Mouse (Mus musculus): ENCODE measurements at regions not wholly inside any gene's neighbourhood (a gene's known extent, or its start where the extent isn't known, plus 50 kb on each side); places are given as distances from the start of the nearest gene placed in this dataset.
"Not testable (repeated sequence)": the region's sequence is repeated elsewhere in the genome, so short reads cannot be mapped to it uniquely, and the experiment has no call there.

DNA sequence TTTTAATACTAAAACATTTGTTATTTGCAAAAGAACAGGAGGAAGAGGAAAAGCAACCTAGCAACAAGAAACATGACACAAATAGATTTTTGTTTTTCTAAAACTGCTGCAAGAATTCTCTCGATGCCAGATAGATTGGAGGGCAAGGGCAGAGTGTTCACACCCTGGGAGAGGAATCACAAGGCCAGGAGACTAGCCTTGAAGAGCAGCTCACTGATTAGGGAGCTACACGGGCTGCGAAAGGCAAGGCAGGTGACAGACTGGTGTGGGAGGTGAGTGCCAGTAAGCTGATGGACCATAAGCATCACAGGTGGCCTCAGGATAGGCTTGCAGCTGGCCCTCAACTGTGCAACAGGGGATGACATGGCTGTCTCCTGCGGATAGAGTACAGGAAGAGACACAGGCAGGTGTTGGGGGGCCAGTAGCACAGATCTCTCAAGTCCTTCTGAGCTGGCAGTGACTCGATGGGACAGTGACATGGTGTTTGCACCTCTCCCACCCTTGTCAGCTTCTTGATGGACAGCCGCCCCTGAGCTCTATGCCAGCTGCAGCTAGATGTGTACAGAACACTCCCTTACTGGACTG lies 102.0 kb upstream of the Abca1 start:
- DNase-seq: no peak

DNA sequence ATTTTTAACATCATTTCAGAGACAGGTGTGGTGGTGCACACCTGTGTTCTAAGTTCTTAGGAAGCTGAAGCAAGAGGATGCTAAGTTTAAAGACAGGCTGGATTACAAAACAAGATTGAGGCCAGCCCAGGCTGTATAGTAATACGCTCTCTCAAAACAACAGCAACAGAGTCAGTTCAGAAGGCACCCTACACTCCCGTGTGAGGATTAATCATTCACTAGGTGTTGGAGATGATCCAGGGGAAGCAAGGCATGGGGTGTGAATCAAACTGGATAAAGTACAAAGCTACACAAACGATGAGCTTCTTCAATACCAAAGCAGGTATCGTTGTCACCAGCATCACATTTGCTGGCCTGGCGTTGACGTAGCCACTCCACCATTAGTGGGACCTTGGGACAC lies 99.3 kb upstream of the Abca1 start:
- no peak for DNase-seq

DNA sequence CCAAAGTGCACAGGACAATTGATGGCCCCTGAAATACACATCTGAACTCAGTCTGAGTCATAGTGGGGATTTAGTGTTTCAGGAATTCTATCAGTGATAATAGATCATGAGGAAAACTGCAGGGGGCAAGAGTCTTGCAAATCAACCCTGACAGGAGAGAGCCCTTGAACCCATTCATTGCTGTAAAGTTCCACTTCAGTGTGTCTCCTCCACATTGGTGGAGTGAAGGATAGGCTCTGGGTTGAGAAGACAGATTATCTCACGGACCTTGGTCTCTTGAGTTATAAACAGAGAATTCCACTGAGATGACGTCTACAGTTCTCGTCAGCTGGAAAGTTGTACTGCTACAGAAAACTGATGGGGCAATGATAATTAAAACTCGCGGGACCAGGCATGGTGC lies 97.3 kb upstream of the Abca1 start:
- DNase-seq: no peak

DNA sequence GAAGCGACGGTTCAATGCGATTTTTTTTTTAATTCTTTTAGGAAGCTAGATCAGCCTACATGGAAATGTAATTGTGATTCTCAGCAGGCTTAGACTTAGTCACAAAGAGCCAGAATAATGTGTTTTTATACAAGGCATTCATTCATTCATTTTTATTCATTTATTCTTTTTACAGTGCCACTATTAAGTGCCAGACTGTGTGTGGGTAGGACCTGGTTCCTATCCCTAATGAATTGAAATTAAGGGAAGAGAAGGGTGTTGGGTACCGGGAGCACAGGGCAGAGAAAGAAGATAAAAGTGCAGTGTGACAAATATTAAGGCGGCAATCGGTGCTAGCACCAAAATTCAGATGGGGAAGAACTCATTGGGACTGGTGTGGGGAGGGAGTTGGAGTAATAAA lies 94.8 kb upstream of the Abca1 start:
- no peak for DNase-seq

DNA sequence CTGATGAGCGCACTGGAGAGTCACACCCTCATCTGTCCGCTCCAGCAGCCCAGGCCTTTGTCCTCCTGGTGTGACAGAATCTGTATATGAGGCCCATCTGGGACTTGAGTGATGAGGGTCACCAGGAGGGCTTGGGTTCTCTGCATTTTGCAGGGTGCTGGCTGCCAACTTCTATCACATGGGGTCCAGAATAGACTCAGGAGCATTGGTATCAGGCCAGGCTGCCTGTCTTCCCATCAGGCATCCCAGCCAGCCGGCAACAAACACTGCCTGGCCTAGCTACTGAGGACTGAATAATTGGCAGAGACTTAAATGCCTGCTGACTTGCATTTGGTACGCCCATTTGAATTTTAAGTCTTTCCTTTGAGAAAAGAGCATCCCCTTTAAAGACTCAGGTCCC lies 94.0 kb upstream of the Abca1 start:
- DNase-seq: no peak

DNA sequence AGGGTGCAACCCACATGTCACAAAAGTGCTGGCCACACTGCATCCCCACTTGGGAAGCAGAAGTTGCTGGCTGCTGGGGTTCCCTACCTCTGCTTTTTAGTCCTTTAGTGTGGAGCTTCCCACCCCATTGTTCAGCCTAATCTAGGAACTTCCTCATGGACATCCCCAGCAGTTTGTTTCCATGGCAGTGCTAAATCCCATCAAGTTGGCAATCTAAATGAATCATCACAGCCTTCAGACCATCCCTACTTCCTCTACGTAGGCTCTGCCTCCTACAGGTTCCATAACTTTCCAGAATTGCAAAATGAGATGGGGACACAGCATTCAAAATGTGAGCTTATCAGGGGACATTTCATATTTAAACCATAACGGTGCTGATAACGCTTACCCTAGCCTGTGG lies 90.6 kb upstream of the Abca1 start:
- DNase-seq: no peak

DNA sequence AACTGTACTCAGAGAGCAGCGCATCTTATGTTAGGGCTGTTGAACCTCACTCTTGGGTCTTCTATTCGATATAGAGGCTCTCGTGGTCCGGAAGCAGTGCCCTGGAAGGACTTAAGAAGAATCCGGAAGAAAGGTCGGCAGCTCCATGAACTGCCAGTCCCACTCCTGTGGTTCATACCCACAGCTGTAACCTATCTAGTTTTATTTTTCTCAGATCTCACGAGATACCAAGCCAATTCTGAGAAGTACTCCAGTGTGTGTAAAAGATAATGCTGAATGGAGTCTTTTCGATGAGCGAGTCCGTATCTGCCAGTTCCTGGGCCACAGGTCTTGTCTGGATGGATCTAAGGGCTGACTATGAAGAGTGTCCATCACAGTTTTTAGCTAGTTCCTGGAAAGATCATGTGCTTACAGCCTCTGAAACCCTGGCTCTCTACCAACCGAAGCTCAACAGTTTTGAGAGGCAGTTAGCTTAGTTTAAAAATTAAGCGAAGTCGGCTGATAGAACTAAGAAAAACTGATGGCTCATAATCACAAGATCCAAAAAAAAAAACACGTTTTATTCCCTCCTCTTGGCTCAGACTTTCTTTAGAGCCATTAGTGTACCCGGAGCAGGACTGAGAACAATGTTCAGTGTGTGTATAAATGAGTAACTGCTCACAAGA lies 86.5 kb upstream of the Abca1 start:
- peak; percentile 25 for DNase-seq

DNA sequence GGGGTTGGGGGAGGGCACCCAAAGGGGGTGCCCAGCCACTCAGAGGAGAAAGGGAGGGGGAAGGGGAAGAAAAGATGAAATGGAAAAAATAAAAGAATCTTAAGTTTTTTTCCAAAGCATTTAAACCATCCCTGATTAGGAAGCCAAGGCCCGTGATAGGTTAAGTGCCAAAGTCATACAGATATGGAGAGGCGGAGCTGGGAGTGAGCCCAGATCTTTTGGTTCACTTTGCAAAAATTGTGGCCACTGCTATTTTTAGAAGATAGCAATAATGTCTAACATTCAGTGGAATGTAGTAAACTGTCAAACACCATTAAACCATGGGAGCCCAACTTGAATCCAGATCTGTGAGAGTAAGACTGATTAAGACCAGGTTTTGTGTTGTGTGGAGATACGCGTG lies 85.9 kb upstream of the Abca1 start:
- no peak for DNase-seq

DNA sequence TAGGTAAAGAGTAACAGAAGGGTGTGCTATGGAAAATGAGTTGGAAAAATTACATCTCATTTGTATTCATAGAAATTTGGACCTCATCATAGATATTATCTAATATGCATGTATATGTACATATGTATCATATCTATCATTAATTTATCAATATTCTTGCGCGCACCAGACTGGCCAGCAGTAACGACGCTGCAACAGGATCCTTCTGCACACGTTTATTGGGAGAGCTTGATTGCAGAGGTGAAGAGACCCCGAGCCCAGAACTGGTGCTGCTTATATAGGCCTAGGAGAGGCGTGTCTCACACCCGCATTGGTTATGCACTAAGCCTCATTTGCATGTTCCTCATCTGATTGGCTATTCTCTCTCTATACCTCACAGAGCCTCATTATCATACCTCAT lies 83.8 kb upstream of the Abca1 start:
- not testable (repeated sequence) for DNase-seq

DNA sequence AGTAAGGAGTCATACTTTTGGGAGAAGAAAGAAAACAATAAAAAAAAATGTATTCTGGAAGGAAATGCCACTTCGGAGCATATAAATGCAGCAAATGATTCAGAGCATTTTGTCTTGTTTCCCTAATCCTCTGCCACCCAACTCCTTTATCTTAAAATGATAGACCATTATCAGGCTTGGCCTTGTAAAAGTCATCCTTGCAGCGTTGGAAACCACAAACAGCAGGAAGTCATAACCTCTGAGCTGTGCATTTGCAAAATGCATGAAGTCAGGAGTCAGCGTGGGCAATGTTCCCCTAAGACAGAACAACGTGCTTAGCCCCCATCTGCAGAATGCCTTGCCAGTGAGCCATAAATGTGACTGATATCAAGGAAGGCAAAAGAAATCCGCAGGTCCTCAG lies 80.2 kb upstream of the Abca1 start:
- DNase-seq: no peak

DNA sequence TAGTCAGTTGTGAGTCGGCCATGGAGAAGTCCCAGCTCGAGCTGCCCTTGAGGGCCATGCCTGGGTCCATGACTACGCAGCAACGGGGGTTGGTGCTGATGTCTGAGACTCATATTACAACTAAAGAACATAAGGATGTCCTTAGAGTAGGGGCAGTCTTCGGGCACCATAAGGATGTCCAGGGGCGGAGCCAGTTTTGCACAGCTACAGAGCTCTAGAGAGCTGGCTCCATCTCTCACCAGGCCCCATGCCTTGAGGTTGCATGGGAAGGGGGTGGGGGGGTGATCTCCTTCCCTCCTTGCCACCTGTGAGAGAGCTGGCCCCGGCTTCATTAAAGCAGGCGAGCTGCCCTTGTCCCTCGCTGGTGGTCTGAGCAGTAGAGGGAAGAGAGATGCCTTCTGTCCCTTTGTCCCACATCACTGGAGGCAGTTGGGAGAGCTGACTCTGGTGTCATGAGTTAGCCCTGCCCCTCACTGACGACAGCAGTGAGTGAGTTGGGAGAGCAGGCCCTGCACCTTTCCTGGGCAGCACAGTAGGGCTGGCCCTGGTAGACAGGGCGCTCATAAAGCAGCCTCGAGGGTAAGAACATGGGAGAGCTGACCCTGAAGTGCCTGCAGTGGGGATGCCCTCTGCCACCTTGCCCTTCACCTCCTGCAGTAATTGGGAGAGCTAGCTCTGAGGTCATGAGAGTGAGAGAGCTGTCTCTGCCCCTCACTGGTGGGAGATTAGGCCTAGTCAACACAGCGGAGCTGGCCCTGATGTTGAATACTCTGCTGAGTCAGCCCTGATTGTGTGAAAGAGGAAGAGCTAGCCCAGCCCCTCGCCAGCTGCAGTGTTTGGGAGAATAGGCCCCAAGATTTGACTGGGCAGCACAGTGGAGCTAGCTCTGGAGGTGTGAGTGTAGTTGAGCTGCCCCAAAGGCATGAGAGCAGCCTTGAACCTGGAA lies 78.9 kb upstream of the Abca1 start:
- peak; percentile 33 for DNase-seq

DNA sequence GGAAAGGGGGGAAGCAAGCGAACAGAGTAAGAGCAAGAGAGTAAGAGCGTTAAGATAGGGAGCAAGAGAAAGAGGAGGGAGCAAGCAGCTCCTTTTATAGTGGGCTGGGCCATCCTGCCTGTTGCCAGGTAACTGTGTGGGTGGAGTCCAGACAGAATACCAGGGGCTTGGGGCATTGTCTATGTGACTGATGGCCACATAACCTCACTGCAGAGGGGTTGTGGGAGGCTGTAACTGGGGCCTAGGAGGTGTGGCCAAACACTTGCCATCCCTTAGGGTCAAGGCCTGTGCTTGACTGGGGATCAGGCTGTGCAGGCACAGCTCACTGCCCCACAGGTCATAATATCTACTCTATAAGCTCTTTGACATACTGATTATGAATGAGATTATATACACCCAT lies 76.2 kb upstream of the Abca1 start:
- no peak for DNase-seq

DNA sequence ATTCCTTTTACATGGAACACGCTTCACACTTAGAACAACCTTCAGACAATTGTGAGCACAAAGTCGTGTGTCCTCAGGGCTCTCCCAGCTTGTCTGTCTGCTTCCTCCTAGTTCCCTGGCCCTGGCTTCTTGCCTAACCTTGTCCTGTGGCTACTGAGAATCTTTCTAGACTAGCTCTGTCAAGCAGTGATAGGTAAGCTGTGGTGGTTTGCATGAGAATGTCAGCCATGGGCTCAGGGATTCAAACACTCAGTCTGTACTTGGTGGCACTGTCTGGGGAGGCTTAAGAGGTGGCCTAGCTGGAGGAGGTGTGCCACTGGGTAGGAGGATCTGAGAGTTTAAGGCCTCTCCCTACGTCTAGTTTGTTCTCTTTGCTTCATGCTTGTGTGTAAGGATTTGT lies 72.7 kb upstream of the Abca1 start:
- DNase-seq: no peak

DNA sequence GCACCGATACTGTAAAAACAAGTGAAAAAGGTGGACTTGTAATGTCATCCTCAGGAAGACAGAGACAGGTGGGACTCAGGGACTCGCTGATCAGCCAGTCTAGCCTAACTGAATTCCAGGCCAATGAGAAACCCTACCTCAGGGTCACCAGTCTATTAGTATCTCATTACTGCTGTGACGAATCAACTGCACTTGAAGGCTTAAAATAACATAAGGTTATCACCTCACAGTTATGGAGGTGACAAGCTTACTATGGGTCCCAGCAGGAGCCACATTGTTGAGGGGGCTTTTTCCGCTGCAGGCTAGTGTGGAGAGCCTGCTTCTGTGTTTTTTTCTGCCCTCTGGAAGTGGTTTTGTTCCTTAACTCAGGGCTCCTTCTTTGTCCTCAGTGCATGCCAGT lies 72.2 kb upstream of the Abca1 start:
- DNase-seq: no peak

DNA sequence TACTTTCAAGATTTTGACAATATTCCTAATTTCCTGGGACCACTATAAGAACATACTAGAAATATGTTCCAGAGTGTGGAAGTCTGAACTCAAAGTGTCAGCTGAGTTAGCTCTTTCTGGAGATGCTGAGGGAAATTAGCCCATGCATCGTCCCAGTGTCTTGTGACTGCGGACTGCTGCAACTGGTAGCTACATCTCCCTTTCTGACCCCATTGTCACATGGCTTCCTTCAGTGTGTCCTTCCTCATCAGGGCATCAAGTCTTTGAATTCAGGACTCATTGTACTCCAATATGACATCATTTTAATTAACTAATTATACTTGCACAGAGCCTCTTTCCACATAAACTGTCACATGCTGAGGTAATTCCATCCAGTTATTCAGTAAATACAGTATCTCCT lies 71.4 kb upstream of the Abca1 start:
- no peak for DNase-seq

DNA sequence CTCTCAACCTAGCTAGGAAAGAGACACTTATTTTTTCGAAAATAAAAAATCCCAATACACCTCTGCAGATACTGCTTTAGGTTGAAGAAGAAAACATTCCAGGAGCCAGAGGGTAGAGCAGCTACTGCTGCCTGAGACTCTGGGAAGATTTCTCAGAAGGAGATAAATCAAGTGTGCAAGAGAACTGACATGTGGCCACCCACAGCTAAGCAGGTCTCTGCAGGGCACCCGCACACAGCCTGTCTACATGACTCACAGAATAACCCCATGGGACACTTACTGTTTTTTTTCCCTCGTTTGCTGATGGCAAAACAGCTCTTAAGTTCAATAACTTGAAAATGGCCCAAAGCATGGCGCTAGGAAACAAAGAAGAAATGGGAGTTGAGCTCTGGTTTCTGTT lies 68.7 kb upstream of the Abca1 start:
- DNase-seq: no peak

DNA sequence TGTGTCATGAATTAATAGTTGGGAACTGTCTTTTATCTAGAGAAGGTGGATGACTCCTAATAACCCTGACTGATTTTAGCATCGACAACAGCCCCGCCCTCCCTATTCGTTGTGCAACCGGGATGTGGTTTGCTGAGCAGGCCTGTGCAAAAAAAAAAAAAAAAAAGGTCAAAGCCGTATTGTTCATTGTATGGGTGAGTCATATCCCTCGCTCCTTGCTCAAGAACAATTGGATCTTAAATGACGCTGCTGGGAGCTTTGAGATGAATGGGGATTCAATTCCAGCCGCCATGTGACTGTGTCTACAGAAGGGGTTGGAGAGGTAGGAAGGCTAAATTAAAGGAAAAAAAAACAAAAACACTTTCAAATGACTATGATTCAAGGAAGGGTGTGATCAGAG lies 68.1 kb upstream of the Abca1 start:
- DNase-seq: peak; percentile 25

DNA sequence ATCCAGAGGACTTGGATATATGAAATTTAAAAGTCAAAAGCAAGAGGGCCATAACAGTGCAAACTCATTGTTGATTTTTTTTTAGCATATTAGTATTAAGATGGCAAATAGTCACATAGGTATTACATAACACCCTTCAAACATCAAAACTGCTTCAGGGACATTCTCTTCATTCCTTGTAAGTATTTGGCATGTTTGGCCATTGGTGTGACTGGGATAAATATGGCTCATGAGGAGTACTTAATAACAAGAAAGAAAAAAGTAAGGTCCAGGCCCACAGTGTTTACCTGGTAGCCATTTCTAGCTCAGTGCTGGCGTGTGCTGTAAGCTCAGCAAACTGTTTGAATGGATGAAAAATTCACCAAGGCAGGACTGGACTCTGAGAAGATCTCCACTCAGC lies 67.4 kb upstream of the Abca1 start:
- DNase-seq: no peak

DNA sequence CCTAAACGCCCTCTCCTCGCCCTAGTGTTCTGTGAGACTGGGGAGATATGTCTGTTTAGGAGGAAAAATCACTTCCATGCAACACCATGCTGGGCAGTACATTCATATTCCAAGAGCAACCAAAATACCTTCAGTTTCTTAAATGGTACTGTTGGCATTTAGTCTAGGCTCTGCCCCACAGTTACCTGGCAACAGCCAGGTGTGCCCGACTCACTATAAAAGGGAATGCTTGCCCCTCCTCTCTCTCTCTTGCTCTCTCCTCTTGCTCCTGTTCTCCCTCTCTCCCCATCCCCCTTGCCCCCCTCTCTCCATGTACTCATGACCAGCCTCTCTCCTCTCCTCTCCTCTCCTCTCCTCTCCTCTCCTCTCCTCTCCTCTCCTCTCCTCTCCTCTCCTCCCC lies 66.7 kb upstream of the Abca1 start:
- no peak for DNase-seq

DNA sequence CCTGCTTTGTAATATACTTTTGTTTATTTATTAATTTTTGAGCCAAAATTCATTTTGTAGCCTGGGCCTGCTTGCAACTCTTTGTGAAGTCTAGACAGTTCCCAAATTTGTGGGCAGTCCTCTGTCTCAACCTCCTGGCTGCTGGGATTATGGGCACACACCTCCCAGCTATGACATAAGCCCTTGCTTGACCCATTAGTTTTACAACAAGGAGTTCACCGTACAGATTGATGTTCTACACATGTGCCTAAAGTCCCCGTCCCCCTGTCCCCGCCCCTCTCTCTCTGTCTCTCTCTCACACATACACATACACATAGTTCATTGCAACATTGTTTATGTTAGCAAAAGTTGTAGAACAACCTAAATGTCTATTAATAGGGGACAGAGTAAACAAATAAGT lies 63.7 kb upstream of the Abca1 start:
- no peak for DNase-seq

DNA sequence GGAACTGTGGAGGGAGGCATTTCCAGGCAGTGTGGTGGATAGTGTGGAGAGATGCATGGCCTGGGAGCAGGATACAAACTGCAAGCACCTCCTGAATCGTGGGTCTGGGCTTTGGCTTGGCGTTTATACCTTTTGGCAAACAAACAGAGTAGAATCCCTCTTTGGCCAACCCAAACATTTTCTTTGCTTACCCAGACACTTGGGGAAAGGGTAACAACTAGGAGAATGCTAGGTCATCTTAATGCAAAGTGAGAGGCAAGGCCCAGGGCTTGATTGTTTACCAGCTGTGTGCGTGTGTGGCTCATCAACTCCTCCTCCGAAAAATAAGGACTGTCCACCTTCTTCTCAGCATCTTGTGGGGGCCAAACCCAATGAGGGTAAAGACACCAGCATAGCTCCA lies 61.1 kb upstream of the Abca1 start:
- DNase-seq: no peak

DNA sequence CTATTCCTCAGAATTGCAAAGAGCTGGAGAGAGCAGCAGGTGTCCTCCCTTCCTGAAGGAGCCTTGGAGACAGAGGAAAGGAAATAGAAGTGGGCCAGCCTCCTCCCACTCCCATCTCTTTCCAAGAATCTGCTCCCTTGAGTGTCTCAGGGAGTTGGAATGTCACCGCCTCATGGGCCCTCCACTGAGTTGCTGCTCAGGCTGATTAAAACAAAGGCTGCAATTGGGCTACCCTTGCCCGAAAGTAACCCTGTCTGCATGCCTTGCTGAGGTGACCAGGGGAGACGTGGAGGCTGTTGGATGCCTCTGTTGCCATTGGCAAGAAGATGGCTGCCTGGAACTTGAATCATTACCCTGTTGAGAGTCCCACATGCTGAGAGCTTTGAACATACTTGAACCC lies 59.7 kb upstream of the Abca1 start:
- no peak for DNase-seq

DNA sequence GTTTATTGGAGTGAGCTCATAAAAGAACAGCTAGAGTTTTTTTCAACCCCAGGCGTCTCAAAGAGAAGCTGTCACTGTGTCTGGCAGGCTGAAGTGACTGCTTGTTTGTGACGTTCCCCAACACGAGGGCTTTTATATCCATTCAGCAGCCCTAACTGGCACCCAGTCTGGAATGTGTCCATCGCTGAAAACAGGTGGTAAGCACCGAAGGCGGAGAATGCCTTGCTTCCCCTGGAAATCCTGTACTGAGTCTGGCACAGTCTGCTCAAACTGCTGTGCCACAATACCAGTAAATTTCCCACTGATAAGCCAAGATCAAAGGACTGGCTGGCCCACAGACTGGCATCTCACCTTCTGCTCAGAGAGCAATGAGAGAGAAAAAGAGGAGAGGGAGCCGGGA lies 59.1 kb upstream of the Abca1 start:
- DNase-seq: no peak

DNA sequence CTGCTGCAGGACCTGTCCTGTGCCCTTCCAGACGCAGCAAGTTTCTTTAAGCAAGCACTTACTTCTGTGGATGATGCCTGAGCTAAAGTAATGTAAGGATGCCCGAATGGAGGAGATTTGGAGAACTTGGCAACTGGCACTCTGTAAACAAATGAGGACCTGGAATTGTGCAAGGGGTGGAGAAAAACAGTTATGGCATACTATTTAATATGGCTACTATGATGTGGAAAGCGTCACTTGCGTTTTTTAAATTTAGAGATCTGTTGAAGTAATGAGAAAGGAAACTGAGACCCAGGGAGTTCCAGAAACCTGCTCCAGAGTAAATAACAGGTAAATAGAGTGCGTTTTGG lies 58.6 kb upstream of the Abca1 start:
- DNase-seq: no peak

Data from liver (tissue).